Mouse (Mus musculus) stomach, postnatal 0 days (tissue): Measurements from ENCODE around the gene Prrc2a.

Experiments used
- CTCF ChIP-seq: IDR thresholded peaks from 2 replicates; pipeline ENCODE4 v1.5.1; 2016; ENCODE audit warnings: antibody characterized with exemption, low read depth, mild to moderate bottlenecking, moderate library complexity
- EP300 ChIP-seq: optimal IDR thresholded peaks from 2 replicates; pipeline ENCODE3; 2016; ENCODE audit warnings: antibody characterized with exemption

DNA sequence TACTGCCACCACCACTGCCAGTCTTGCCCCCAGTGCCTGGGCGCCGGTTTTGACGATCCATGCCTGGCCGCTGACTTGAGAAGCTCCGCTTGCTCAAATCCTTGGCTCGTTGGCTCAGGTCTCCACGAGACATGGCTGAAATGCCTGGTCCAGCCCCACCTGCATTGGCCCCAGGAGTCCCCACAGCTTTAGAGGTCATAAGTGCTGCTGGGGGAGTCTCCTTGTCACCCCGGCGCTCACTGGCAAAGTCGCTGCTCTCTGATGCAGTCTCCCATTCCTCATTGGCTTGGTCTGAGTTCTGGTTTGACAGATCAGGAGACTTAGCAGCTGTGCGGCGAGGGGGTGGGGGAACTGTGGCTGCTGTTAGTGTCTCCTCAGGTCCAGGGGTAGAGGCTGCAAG, 9.2 kb downstream of the Prrc2a start:
- no peak for TF ChIP-seq CTCF
- TF ChIP-seq EP300: no peak
